Mouse (Mus musculus) layer of hippocampus, adult 2 months (tissue): ENCODE results near the gene Pex1. TPM values are rescaled to one million over a fixed set of nuclear protein-coding genes. Genes with fewer than 3 reads are reported as not detected.

Experiments
- DNase-seq, 2 experiments: peaks; one replicate each; pipeline ENCODE4 v3.0.0; 2022; ENCODE audit warnings: low spot score in 2 of 2
- H3K27ac ChIP-seq: fragments of 200-600 bp; 2 replicates; pipeline ENCODE4 v1.8.1; 2022
- H3K4me3 ChIP-seq: fragments of 200-600 bp; 2 replicates; pipeline ENCODE4 v1.8.1; 2022; ENCODE audit warnings: mild to moderate bottlenecking
- CTCF ChIP-seq: fragments of 200-600 bp; conservative IDR thresholded peaks from 2 replicates; pipeline ENCODE4 v1.8.1; 2022; ENCODE audit warnings: antibody characterized with exemption, mild to moderate bottlenecking, moderate library complexity
- long read RNA-seq, 2 experiments: library from polyadenylated mRNA; stranded (forward); transcript quantifications; one replicate each; pipeline ENCODE4 v2.0.0; 2021; ENCODE audit warnings: borderline mapping rate in 2 of 2
- total RNA-seq, 2 experiments: library from RNA; stranded (reverse); gene quantifications; 2 replicates each; pipeline ENCODE4 v1.2.3; 2021

Gene Pex1
- total RNA-seq, result 10 to 100 TPM; 28.4 to 30.7 TPM
- long read RNA-seq, experiment 1, full-length matches to known transcripts, result 5 of 8 reads
- long read RNA-seq, experiment 1, partial matches to known transcripts, result 3 of 8 reads
- long read RNA-seq, experiment 1, other reads (novel, unspliced or antisense), result 0 of 8 reads
- long read RNA-seq, experiment 2, full-length matches to known transcripts, result 6 of 11 reads
- long read RNA-seq, experiment 2, partial matches to known transcripts, result 5 of 11 reads
- long read RNA-seq, experiment 2, other reads (novel, unspliced or antisense), result 0 of 11 reads

- peak within 1 kb of the TSS; percentile 99 for H3K4me3 ChIP-seq
- peak; percentile 96 to 97 for DNase-seq
- peak within 1 kb of the TSS; percentile 97 for H3K27ac ChIP-seq
- no peak for TF ChIP-seq CTCF
Measured at GRCm38 (mm10) chr5:3595693-3596398, at the start of gene Pex1. Pex1 (plus strand) TSS chr5:3596066.

- H3K4me3 ChIP-seq, result no peak overlapping the region
- no peak for TF ChIP-seq CTCF
- DNase-seq, result no peak
- H3K27ac ChIP-seq, result no peak overlapping the region
Measured at GRCm38 (mm10) chr5:3546226-3546625, 49.6 kb upstream of the Pex1 start.

- no peak for TF ChIP-seq CTCF
- DNase-seq, result no peak
- Histone ChIP-seq H3K27ac (no peak overlapping the region), H3K4me3 (no peak overlapping the region)
Measured at GRCm38 (mm10) chr5:3551481-3551880, 44.4 kb upstream of the Pex1 start.

GRCm38 (mm10) chr5:3554198-3554597 is 41.7 kb upstream of the Pex1 start:
- TF ChIP-seq CTCF, result no peak
- Histone ChIP-seq H3K27ac (no peak overlapping the region), H3K4me3 (no peak overlapping the region)
- no peak for DNase-seq

- TF ChIP-seq CTCF, result no peak
- no peak for DNase-seq
- no peak within 1 kb of the TSS for H3K4me3 ChIP-seq
Measured at GRCm38 (mm10) chr5:3571266-3571665, 24.6 kb upstream of the Pex1 start, which contains the start of gene 1700109H08Rik. 1700109H08Rik (plus strand) TSS chr5:3571566.

GRCm38 (mm10) chr5:3574825-3575224 is 21.0 kb upstream of the Pex1 start:
- Histone ChIP-seq H3K27ac (no peak overlapping the region), H3K4me3 (no peak overlapping the region)
- no peak for DNase-seq
- 0 out of 2 replicates have a peak, but pooled peaks have one; percentile 12 for TF ChIP-seq CTCF

More at GRCm38 (mm10) chr5:3571266-3571665, 24.6 kb upstream of the Pex1 start, which contains the start of gene 1700109H08Rik:
- H3K27ac ChIP-seq, result no peak within 1 kb of the TSS

GRCm38 (mm10) chr5:3577939-3578338 is 17.9 kb upstream of the Pex1 start:
- no peak for TF ChIP-seq CTCF
- Histone ChIP-seq H3K27ac (no peak overlapping the region), H3K4me3 (no peak overlapping the region)
- DNase-seq, result no peak

- H3K27ac ChIP-seq, result no peak overlapping the region
- no peak for TF ChIP-seq CTCF
- DNase-seq, result no peak
- no peak overlapping the region for H3K4me3 ChIP-seq
Measured at GRCm38 (mm10) chr5:3579066-3579465, 16.8 kb upstream of the Pex1 start.

GRCm38 (mm10) chr5:3596399-3596766 is 517 bp downstream of the Pex1 start, which contains the start of gene Rbm48:
Rbm48 (minus strand) TSS chr5:3596585.
- Histone ChIP-seq H3K27ac (peak within 1 kb of the TSS; percentile 97), H3K4me3 (peak within 1 kb of the TSS; percentile 99)
- peak; percentile 82 to 85 for DNase-seq
- TF ChIP-seq CTCF, result peak; percentile 78

GRCm38 (mm10) chr5:3597171-3597570 is 1.3 kb downstream of the Pex1 start:
- peak overlapping the region; percentile 99 for H3K4me3 ChIP-seq
- no peak for DNase-seq
- no peak for TF ChIP-seq CTCF
- no peak overlapping the region for H3K27ac ChIP-seq

- Histone ChIP-seq H3K4me3 (no peak overlapping the region), H3K27ac (no peak overlapping the region)
- no peak for TF ChIP-seq CTCF
- no peak for DNase-seq
Measured at GRCm38 (mm10) chr5:3598766-3599165, 2.9 kb downstream of the Pex1 start.

GRCm38 (mm10) chr5:3600298-3600697 is 4.4 kb downstream of the Pex1 start:
- Histone ChIP-seq H3K4me3 (no peak overlapping the region), H3K27ac (no peak overlapping the region)
- no peak for TF ChIP-seq CTCF
- DNase-seq, result no peak

GRCm38 (mm10) chr5:3600790-3601189 is 4.9 kb downstream of the Pex1 start:
- no peak overlapping the region for H3K4me3 ChIP-seq
- no peak for DNase-seq
- no peak for TF ChIP-seq CTCF
- no peak overlapping the region for H3K27ac ChIP-seq
